9 mouse cellular contexts compared by ENCODE assay signal in the genomic region with DNA sequence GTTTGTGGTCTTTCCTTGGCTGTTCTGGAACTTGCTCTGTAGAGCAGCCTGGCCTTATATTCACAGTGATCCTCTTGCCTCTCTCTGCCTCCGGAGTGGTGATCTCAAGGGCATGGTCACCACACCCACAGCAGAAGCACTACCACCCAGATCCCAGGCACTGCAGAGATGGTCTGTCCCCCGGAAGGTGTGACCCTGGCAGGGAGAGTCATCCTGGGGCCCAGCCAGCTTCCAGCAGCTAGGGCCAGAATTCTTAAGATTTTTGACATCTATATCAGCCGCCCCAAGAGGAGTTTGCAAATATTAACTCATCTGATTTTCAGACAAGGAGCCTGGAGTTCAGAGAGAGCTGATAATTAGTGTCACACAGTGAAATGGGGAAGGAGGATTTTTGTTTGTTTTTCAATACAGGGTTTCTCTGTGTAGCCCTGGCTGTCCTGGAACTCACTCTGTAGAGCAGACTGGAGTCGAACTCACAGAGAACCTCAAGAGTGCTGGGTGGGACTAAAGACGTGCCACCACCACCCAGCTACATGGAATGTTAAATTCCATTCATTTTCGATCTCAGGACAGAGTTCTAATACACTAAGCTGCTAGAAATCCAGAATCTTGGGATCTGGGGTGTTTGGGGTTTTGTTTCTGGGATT. TPM values are rescaled to one million over a fixed set of nuclear protein-coding genes. Genes with fewer than 3 reads are reported as not detected.
A peak's percentile ranks its signal among the peaks of the same experiment; 100 is the strongest.
DNase-seq lines count a peak whose midpoint lies in the region; ATAC-seq and TF ChIP-seq lines count a peak whose summit lies in the region.
"Had no signal": no experiment of that assay in that cellular context is flagged by ENCODE, and none has a peak within 500 bp of the region (broad histone marks: within the 10 kb centered on the region; RNA-seq: fewer than 3 reads in every experiment).

No protein-coding gene starts in this region.

- no peaks in the 10 kb centered on the region for H3K9me3 ChIP-seq in forebrain, postnatal 0 days (ENCODE audit: low read length)
- no peaks in the 10 kb centered on the region for H3K9me3 ChIP-seq in intestine, embryonic 16.5 days (ENCODE audit: control insufficient read depth, low read length)

- H3K4me1 ChIP-seq in kidney, adult 2 months (ENCODE audit: control insufficient read depth, insufficient read depth, low read length) = peaks cover 23% of the 10 kb centered on the region
- peaks cover 17% of the 10 kb centered on the region for H3K4me1 ChIP-seq in bone marrow macrophage, adult 2 months (ENCODE audit: control insufficient read depth, insufficient read depth, low read length)
- H3K4me1 ChIP-seq in forebrain, postnatal 0 days (ENCODE audit: insufficient read depth) = peaks cover 14% of the 10 kb centered on the region; the same call in 1 of the 2 replicates
- H3K4me1 ChIP-seq in intestine, embryonic 16.5 days (ENCODE audit: control insufficient read depth, insufficient read depth, low read length) = peaks cover 58% of the 10 kb centered on the region

- peak overlapping the region; percentile 65; the same call in 1 of the 2 replicates for H3K4me3 ChIP-seq in kidney, adult 2 months (ENCODE audit: insufficient read depth, low read depth, low read length)
- peak overlapping the region; percentile 51 for H3K4me3 ChIP-seq in bone marrow macrophage, adult 2 months (ENCODE audit: insufficient read depth, low read length)
- peak overlapping the region; percentile 77 for H3K4me3 ChIP-seq in forebrain, postnatal 0 days (ENCODE audit: low read depth, low read length)
- H3K4me3 ChIP-seq in intestine, embryonic 16.5 days (ENCODE audit: low read length) = peak overlapping the region; percentile 86
- peak overlapping the region; percentile 55; the same call in 1 of the 2 replicates for H3K4me3 ChIP-seq in macrophage (ENCODE audit: inconsistent target)

- peak; percentile 56 for DNase-seq in kidney, adult 2 months
- no peak for DNase-seq in kidney, adult 11 months
- DNase-seq in forebrain, postnatal 0 days = no peak
- DNase-seq in ovary, postnatal 14 days (ENCODE audit: low spot score) = no peak
- DNase-seq in layer of hippocampus, adult 11-12 months (ENCODE audit: low spot score) = no peak

- TF ChIP-seq POLR2A in kidney, adult 2 months (IDR thresholded peaks at IDR 0.05; ENCODE audit: low read depth, low read length) = no peak
- no peak for TF ChIP-seq POLR2A in bone marrow macrophage, adult 2 months (IDR thresholded peaks at IDR 0.05; ENCODE audit: borderline replicate concordance, low read depth, low read length)

- H3K4me2 ChIP-seq in forebrain, postnatal 0 days (ENCODE audit: low read depth) = peak overlapping the region; percentile 93
- H3K4me2 ChIP-seq in intestine, embryonic 16.5 days (ENCODE audit: low read depth, low read length) = peak overlapping the region; percentile 78

- no peak for TF ChIP-seq CTCF in kidney, adult 2 months (conservative IDR thresholded peaks at IDR 0.05; ENCODE audit: insufficient read depth, insufficient read length, low read depth, low read length)
- TF ChIP-seq CTCF in bone marrow macrophage, adult 2 months (IDR thresholded peaks at IDR 0.05; ENCODE audit: low read depth, low read length) = no peak
- no peak for TF ChIP-seq CTCF in forebrain, postnatal 0 days (IDR thresholded peaks at IDR 0.05; ENCODE audit: low read depth)

- WGBS in kidney, adult 2 months = 15% methylated on average over 6 of the region's 6 CpGs
- WGBS in forebrain, postnatal 0 days = 47% methylated on average over 6 of the region's 6 CpGs
- 20% methylated on average over 6 of the region's 6 CpGs for WGBS in intestine, embryonic 16.5 days
- WGBS in macrophage (ENCODE audit: missing documents) = 23% methylated on average over 6 of the region's 6 CpGs

- H3K36me3 ChIP-seq in kidney, adult 2 months (ENCODE audit: control insufficient read depth, insufficient read depth, low read length) = no peaks in the 10 kb centered on the region
- H3K36me3 ChIP-seq in forebrain, postnatal 0 days (ENCODE audit: insufficient read depth) = no peaks in the 10 kb centered on the region
- 0 out of 2 replicates have a peak, but pooled peaks cover 4% of the 10 kb centered on the region for H3K36me3 ChIP-seq in intestine, embryonic 16.5 days (ENCODE audit: control insufficient read depth, insufficient read depth, low read length)
- no peaks in the 10 kb centered on the region for H3K36me3 ChIP-seq in macrophage (ENCODE audit: inconsistent target)

- H3K27me3 ChIP-seq in kidney, adult 2 months (replicated peaks; ENCODE audit: control insufficient read depth, insufficient read depth, low read length) = no peaks in the 10 kb centered on the region
- peaks cover 30% of the 10 kb centered on the region for H3K27me3 ChIP-seq in forebrain, postnatal 0 days (ENCODE audit: insufficient read depth, low read length)
- H3K27me3 ChIP-seq in intestine, embryonic 16.5 days (replicated peaks; ENCODE audit: control insufficient read depth, insufficient read depth, low read length) = no peaks in the 10 kb centered on the region
- H3K27me3 ChIP-seq: Patski had no signal

- ATAC-seq in forebrain, postnatal 0 days = no peak
- no peak for ATAC-seq in intestine, embryonic 16.5 days
- ATAC-seq: Patski had no signal

- H3K9ac ChIP-seq in forebrain, postnatal 0 days = peak overlapping the region; percentile 66; the same call in 1 of the 2 replicates
- H3K9ac ChIP-seq in intestine, embryonic 16.5 days (ENCODE audit: low read depth, low read length) = peak overlapping the region; percentile 82

- H3K27ac ChIP-seq in kidney, adult 2 months (ENCODE audit: insufficient read depth, low read depth, low read length) = peak overlapping the region; percentile 94
- peak overlapping the region; percentile 86 for H3K27ac ChIP-seq in bone marrow macrophage, adult 2 months (ENCODE audit: insufficient read depth, low read depth, low read length)
- H3K27ac ChIP-seq in forebrain, postnatal 0 days (ENCODE audit: low read depth, low read length) = peak overlapping the region; percentile 96
- peak overlapping the region; percentile 96 for H3K27ac ChIP-seq in intestine, embryonic 16.5 days (ENCODE audit: low read length)
- peak overlapping the region; percentile 93 for H3K27ac ChIP-seq in macrophage

- peaks cover 25% of the 10 kb centered on the region for H3K79me2 ChIP-seq in macrophage (ENCODE audit: inconsistent target)

RNA-seq across cellular contexts. Expression of a gene that starts 2.0 kb away (rescaled TPM):
- polyA plus RNA-seq in kidney, adult 2 months (2012; rRNA removed) = 52.3 and 55.5 TPM in 2 replicates
- 37.5 and 41.5 TPM in 2 replicates for polyA plus RNA-seq in bone marrow macrophage, adult 2 months (2012; ENCODE audit: insufficient read depth, insufficient read length, missing spikeins)
- 19.5 and 28.2 TPM in 2 replicates for total RNA-seq in forebrain, postnatal 0 days (2014; rRNA removed)
- 15.7 and 17.0 TPM in 2 replicates for polyA plus RNA-seq in forebrain, postnatal 0 days (2015; fragmentation: Nextera tagmentation; extraction: Ambion mirVana)
- polyA plus RNA-seq in intestine, embryonic 16.5 days (2015; fragmentation: Nextera tagmentation; extraction: Ambion mirVana) = 226 and 245 TPM in 2 replicates
- total RNA-seq in macrophage (2018; cell fraction: chromatin; rRNA removed) = 10 to 100 TPM in 1 of 26 experiments, 1 to 10 TPM in 15, under 1 TPM in 10; 0.44 to 23.6 (median 1.4) TPM
- total RNA-seq in macrophage (2018; cell fraction: cytosol; rRNA removed) = 1 to 10 TPM; 2.0 to 8.6 (median 4.4) TPM
- 1 to 10 TPM in 24 of 26 experiments, under 1 TPM in 2; 0.29 to 5.9 (median 2.2) TPM for total RNA-seq in macrophage (2018; cell fraction: nucleus; rRNA removed)
- 4.0 to 9.8 TPM (median 4.7 TPM) in 3 replicates for polyA plus RNA-seq in macrophage (2018)

RNA-seq across cellular contexts. Expression of a gene that starts 2.2 kb away (rescaled TPM):
- 262 and 316 TPM in 2 replicates for polyA plus RNA-seq in kidney, adult 2 months (2012; rRNA removed)
- 86.5 and 101 TPM in 2 replicates for polyA plus RNA-seq in bone marrow macrophage, adult 2 months (2012; ENCODE audit: insufficient read depth, insufficient read length, missing spikeins)
- total RNA-seq in forebrain, postnatal 0 days (2014; rRNA removed) = 109 and 129 TPM in 2 replicates
- 25.6 and 26.5 TPM in 2 replicates for polyA plus RNA-seq in forebrain, postnatal 0 days (2015; fragmentation: Nextera tagmentation; extraction: Ambion mirVana)
- 7.0 and 9.7 TPM in 2 replicates for polyA plus RNA-seq in intestine, embryonic 16.5 days (2015; fragmentation: Nextera tagmentation; extraction: Ambion mirVana)
- 100 to 1,000 TPM in 21 of 26 experiments, 10 to 100 TPM in 5; 84.6 to 188 (median 132) TPM for total RNA-seq in macrophage (2018; cell fraction: chromatin; rRNA removed)
- total RNA-seq in macrophage (2018; cell fraction: cytosol; rRNA removed) = 10 to 100 TPM; 33.9 to 69.6 (median 55.1) TPM
- 100 to 1,000 TPM in 19 of 26 experiments, 10 to 100 TPM in 7; 57.2 to 171 (median 117) TPM for total RNA-seq in macrophage (2018; cell fraction: nucleus; rRNA removed)
- polyA plus RNA-seq in macrophage (2018) = 37.3 to 67.6 TPM (median 52.3 TPM) in 3 replicates

RNA-seq across cellular contexts. Expression of a gene that starts 9.9 kb away (rescaled TPM):
- 10.6 and 11.8 TPM in 2 replicates for polyA plus RNA-seq in kidney, adult 2 months (2012; rRNA removed)
- 24.6 and 27.5 TPM in 2 replicates for polyA plus RNA-seq in bone marrow macrophage, adult 2 months (2012; ENCODE audit: insufficient read depth, insufficient read length, missing spikeins)
- 6.1 and 6.2 TPM in 2 replicates for total RNA-seq in forebrain, postnatal 0 days (2014; rRNA removed)
- 1.1 TPM in 2 replicates for polyA plus RNA-seq in forebrain, postnatal 0 days (2015; fragmentation: Nextera tagmentation; extraction: Ambion mirVana)
- 3.3 and 3.4 TPM in 2 replicates for polyA plus RNA-seq in intestine, embryonic 16.5 days (2015; fragmentation: Nextera tagmentation; extraction: Ambion mirVana)
- total RNA-seq in macrophage (2018; cell fraction: chromatin; rRNA removed) = 10 to 100 TPM; 13.8 to 55.3 (median 40.0) TPM
- 1 to 10 TPM; 2.5 to 9.0 (median 5.6) TPM for total RNA-seq in macrophage (2018; cell fraction: cytosol; rRNA removed)
- 10 to 100 TPM in 25 of 26 experiments, 1 to 10 TPM in 1; 8.8 to 34.3 (median 23.0) TPM for total RNA-seq in macrophage (2018; cell fraction: nucleus; rRNA removed)
- polyA plus RNA-seq in macrophage (2018) = 3.3 to 10.6 TPM (median 4.0 TPM) in 3 replicates

RNA-seq across cellular contexts. Expression of a gene that starts 15.8 kb away (rescaled TPM):
- 1.6 and 2.0 TPM in 2 replicates for polyA plus RNA-seq in kidney, adult 2 months (2012; rRNA removed)
- polyA plus RNA-seq in bone marrow macrophage, adult 2 months (2012; ENCODE audit: insufficient read depth, insufficient read length, missing spikeins) = 0.65 and 0.91 TPM in 2 replicates
- 0.14 and 0.15 TPM in 2 replicates for total RNA-seq in forebrain, postnatal 0 days (2014; rRNA removed)
- 0.09 and 0.18 TPM in 2 replicates for polyA plus RNA-seq in forebrain, postnatal 0 days (2015; fragmentation: Nextera tagmentation; extraction: Ambion mirVana)
- 0.15 and 0.16 TPM in 2 replicates for polyA plus RNA-seq in intestine, embryonic 16.5 days (2015; fragmentation: Nextera tagmentation; extraction: Ambion mirVana)
- total RNA-seq in macrophage (2018; cell fraction: chromatin; rRNA removed) = under 1 TPM in 6 of 26 experiments, not detected in 20; 0.20 to 0.71 (median 0.55) TPM
- total RNA-seq in macrophage (2018; cell fraction: cytosol; rRNA removed) = under 1 TPM in 3 of 26 experiments, not detected in 23; 0.10 to 0.13 (median 0.13) TPM
- under 1 TPM in 5 of 26 experiments, not detected in 21; 0.30 to 0.75 (median 0.35) TPM for total RNA-seq in macrophage (2018; cell fraction: nucleus; rRNA removed)
- polyA plus RNA-seq in macrophage (2018) = not detected in 3 replicates

RNA-seq across cellular contexts. Expression of a gene that starts 26.4 kb away (rescaled TPM):
- 60.4 and 67.5 TPM in 2 replicates for polyA plus RNA-seq in kidney, adult 2 months (2012; rRNA removed)
- polyA plus RNA-seq in bone marrow macrophage, adult 2 months (2012; ENCODE audit: insufficient read depth, insufficient read length, missing spikeins) = 32.2 and 35.8 TPM in 2 replicates
- total RNA-seq in forebrain, postnatal 0 days (2014; rRNA removed) = 58.2 and 84.6 TPM in 2 replicates
- 91.9 and 107 TPM in 2 replicates for polyA plus RNA-seq in forebrain, postnatal 0 days (2015; fragmentation: Nextera tagmentation; extraction: Ambion mirVana)
- polyA plus RNA-seq in intestine, embryonic 16.5 days (2015; fragmentation: Nextera tagmentation; extraction: Ambion mirVana) = 86.2 and 96.6 TPM in 2 replicates
- 10 to 100 TPM; 10.9 to 87.7 (median 33.0) TPM for total RNA-seq in macrophage (2018; cell fraction: chromatin; rRNA removed)
- 10 to 100 TPM in 22 of 26 experiments, 1 to 10 TPM in 4; 8.7 to 21.4 (median 14.7) TPM for total RNA-seq in macrophage (2018; cell fraction: cytosol; rRNA removed)
- total RNA-seq in macrophage (2018; cell fraction: nucleus; rRNA removed) = 10 to 100 TPM in 20 of 26 experiments, 1 to 10 TPM in 6; 6.2 to 61.0 (median 13.9) TPM
- 11.4 to 31.4 TPM (median 18.8 TPM) in 3 replicates for polyA plus RNA-seq in macrophage (2018)
